Mouse (Mus musculus): Measurements from ENCODE around the gene Pak4. TPM values are rescaled to one million over a fixed set of nuclear protein-coding genes. Genes with fewer than 3 reads are reported as not detected.
"Not testable (repeated sequence)": the region's sequence is repeated elsewhere in the genome, so short reads cannot be mapped to it uniquely, and the experiment has no call there.

Gene Pak4
- total and polyA plus RNA-seq, 3 experiments: 9.3 to 26.6 TPM; not detected in 1

- no peaks in the 10 kb centered on the region for H3K4me1 ChIP-seq (ENCODE audit: control insufficient read depth in 1 of 2, insufficient read depth in 2 of 2, low read length in 2 of 2)
- DNase-seq (ENCODE audit: low read depth, low spot score): no peak
- no peaks in the 10 kb centered on the region for H3K79me2 ChIP-seq (ENCODE audit: control insufficient read depth, insufficient read depth, low read length, poor library complexity)
- no peak overlapping the region for H3K9ac ChIP-seq (ENCODE audit: control insufficient read depth, low read depth, low read length, poor library complexity, severe bottlenecking)
- no peaks in the 10 kb centered on the region for H3K27me3 ChIP-seq (ENCODE audit: control insufficient read depth in 1 of 2, insufficient read depth in 2 of 2, low read length in 2 of 2)
- H3K36me3 ChIP-seq (ENCODE audit: control insufficient read depth in 1 of 2, insufficient read depth in 2 of 2, low read length in 2 of 2): 0 out of 4 replicates have a peak, but pooled peaks cover 0 to 2% of the 10 kb centered on the region in 2 experiments
- no peak overlapping the region for H3K27ac ChIP-seq (ENCODE audit: control insufficient read depth, low read depth, low read length)
- H3K9me3 ChIP-seq (replicated peaks; ENCODE audit: insufficient read depth, low read length): no peaks in the 10 kb centered on the region
- H3K4me3 ChIP-seq (ENCODE audit: control insufficient read depth in 1 of 2, insufficient read depth in 1 of 2, low read depth in 2 of 2, low read length in 2 of 2): no peak overlapping the region
- TF ChIP-seq MYC (IDR thresholded peaks at IDR 0.05; ENCODE audit: low read depth, low read length) (no peak), ELF1 (IDR thresholded peaks at IDR 0.05; ENCODE audit: low read depth, low read length) (no peak), ZMIZ1 (IDR thresholded peaks at IDR 0.05; ENCODE audit: low read depth, low read length) (no peak), POLR2AphosphoS5 (IDR thresholded peaks at IDR 0.05; ENCODE audit: borderline replicate concordance, low read depth, low read length) (no peak), NRF1 (IDR thresholded peaks at IDR 0.05; ENCODE audit: insufficient read depth, low read depth, low read length, poor library complexity, severe bottlenecking) (no peak), SMC3 (IDR thresholded peaks at IDR 0.05; ENCODE audit: low read depth, low read length) (no peak), TAL1 (IDR thresholded peaks at IDR 0.05; ENCODE audit: low read length) (no peak), MAFK (IDR thresholded peaks at IDR 0.05; ENCODE audit: borderline replicate concordance, low read depth, low read length) (no peak), GATA1 (IDR thresholded peaks at IDR 0.05; ENCODE audit: low read depth, low read length) (no peak), UBTF (IDR thresholded peaks at IDR 0.05; ENCODE audit: borderline replicate concordance, insufficient read depth, low read depth, low read length) (no peak), MAZ (IDR thresholded peaks at IDR 0.05; ENCODE audit: low read depth, low read length) (no peak)
Measured at GRCm38 (mm10) chr7:28605951-28606350, 8.0 kb upstream of the Pak4 start.

- H3K27me3 ChIP-seq (ENCODE audit: control insufficient read depth in 1 of 2, insufficient read depth in 2 of 2, low read length in 2 of 2); H3K36me3 ChIP-seq (ENCODE audit: control insufficient read depth in 1 of 2, insufficient read depth in 2 of 2, low read length in 2 of 2); H3K4me3 ChIP-seq (ENCODE audit: control insufficient read depth in 1 of 2, insufficient read depth in 1 of 2, low read depth in 2 of 2, low read length in 2 of 2); H3K9ac ChIP-seq (ENCODE audit: control insufficient read depth, low read depth, low read length, poor library complexity, severe bottlenecking); H3K4me1 ChIP-seq (ENCODE audit: control insufficient read depth in 1 of 2, insufficient read depth in 2 of 2, low read length in 2 of 2); H3K27ac ChIP-seq (ENCODE audit: control insufficient read depth, low read depth, low read length); H3K9me3 ChIP-seq (replicated peaks; ENCODE audit: insufficient read depth, low read length); H3K79me2 ChIP-seq (ENCODE audit: control insufficient read depth, insufficient read depth, low read length, poor library complexity): not testable (repeated sequence)
- TF ChIP-seq SMC3 (IDR thresholded peaks at IDR 0.05; ENCODE audit: low read depth, low read length) (peak; percentile 71), ZNF384 (IDR thresholded peaks at IDR 0.05; ENCODE audit: low read depth, low read length) (peak; percentile 90), RAD21 (IDR thresholded peaks at IDR 0.05; ENCODE audit: low read depth, low read length) (peak; percentile 52), CTCF (IDR thresholded peaks at IDR 0.05 in 2 of 3, conservative IDR thresholded peaks at IDR 0.05 in 1 of 3; ENCODE audit: control insufficient read depth in 1 of 3, insufficient read depth in 1 of 3, low read depth in 2 of 3, low read length in 3 of 3, poor library complexity in 1 of 3, severe bottlenecking in 1 of 3) (peak; percentile 43 to 66 (median 62)), ZC3H11A (IDR thresholded peaks at IDR 0.05; ENCODE audit: low read depth, low read length) (peak; percentile 46)
- peak; percentile 70 for DNase-seq (ENCODE audit: low read depth, low spot score)
Measured at GRCm38 (mm10) chr7:28603788-28604187, 5.8 kb upstream of the Pak4 start.
